Mouse (Mus musculus) spleen, adult 2 months (tissue): ENCODE data around the gene Wif1.

Experiments
- CTCF ChIP-seq: fragments of 200-500 bp; IDR thresholded peaks from 2 replicates; pipeline ENCODE4 v1.5.1; 2011; ENCODE audit warnings: mild to moderate bottlenecking, inconsistent platforms; ENCODE audit not compliant: insufficient read depth, insufficient read length, insufficient replicate concordance; ENCODE audit errors: extremely low read depth
- POLR2A ChIP-seq: fragments of 200-500 bp; IDR thresholded peaks from 2 replicates; pipeline ENCODE4 v1.6.1; 2011; ENCODE audit warnings: low read depth, low read length, inconsistent platforms

GRCm38 (mm10) chr10:121083512-121083911 is 49.8 kb downstream of the Wif1 start:
- TF ChIP-seq POLR2A (no peak), CTCF (no peak)
